Mouse (Mus musculus) embryonic stem cell, embryonic (primary cell): ENCODE data around the gene Mark2.

Source experiments
- CTCF ChIA-PET, 4 experiments: fragments of 300-600 bp in 2 of 4; fragments of 350-600 bp in 2 of 4; sonication (Branson Sonifier 250); formaldehyde crosslinking; loops; one replicate each; lab custom pipeline; 2022; ENCODE audit warnings: inconsistent platforms in 2 of 4; lab: Charles Lee
- POLR2A ChIA-PET, 4 experiments: fragments of 300-600 bp in 2 of 4; fragments of 350-600 bp in 2 of 4; sonication (Branson Sonifier 250); formaldehyde crosslinking; loops; one replicate each; lab custom pipeline; 2022; ENCODE audit warnings: antibody characterized with exemption in 4 of 4, inconsistent platforms in 1 of 4; lab: Charles Lee

Gene Mark2

DNA sequence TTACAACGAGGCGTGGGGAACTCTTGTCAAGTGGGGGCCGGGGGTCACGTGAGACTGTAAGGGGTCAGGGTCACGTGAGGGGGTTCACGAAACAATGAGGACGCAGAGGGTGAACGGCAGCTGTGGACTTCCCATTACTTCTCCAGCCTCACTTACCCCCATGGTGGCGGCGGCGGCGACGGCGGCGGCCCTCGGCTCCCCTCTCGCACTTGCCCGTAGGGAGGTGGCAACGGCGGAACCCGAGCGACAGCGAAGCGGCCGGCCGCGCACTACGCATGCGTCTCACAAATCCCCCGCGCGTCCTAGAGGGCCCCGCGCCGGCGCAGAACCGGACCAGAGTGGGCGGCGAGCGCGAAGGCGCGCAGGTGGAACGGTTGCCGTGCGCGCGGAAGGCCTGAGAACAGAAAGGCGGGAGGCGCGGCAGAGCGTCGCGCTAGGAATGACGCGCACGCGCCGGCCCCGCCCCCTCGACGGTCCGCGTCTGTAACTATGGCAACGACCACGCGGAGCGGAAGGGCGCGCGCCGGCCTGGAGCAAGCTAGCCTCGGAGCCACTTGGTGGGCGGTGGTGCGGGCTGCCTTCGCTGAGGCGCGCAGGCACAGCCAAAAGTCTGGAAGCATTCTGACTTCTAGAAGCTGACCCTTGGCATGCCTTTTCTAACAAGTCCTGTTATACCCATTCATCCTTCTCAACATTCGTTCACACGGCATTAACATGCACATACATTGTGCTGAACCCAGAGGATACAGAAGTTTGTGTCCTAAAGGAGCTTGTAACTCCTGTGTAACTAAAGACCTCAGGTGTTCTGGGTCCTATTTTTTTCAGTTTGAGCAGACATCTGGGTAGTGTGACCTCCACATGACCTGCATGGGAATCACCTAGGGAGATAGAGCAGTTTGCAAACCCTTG, 100.6 kb downstream of the Mark2 start, which contains the start of gene Naa40:
Naa40 (minus strand) TSS at position 402 of the 909 bp plus-strand sequence.
- POLR2A ChIA-PET, result interaction anchor here (0.5 to 15.7 kb wide), 63 partner anchors 9 to 1516 kb away, joined by 3 to 339 read pairs (median 4); partner anchors contain the start of genes Cox8a (in 3 of the 4), Mark2 (in 2 of the 4), Rcor2 (in 2 of the 4) and Slc3a2 (in 2 of the 4)
- CTCF ChIA-PET, result interaction anchor here (0.8 to 4.0 kb wide), 13 partner anchors 10 to 377 kb away, joined by 3 to 32 read pairs (median 4); partner anchors contain the start of gene 2700081O15Rik (in 1 of the 4)

DNA sequence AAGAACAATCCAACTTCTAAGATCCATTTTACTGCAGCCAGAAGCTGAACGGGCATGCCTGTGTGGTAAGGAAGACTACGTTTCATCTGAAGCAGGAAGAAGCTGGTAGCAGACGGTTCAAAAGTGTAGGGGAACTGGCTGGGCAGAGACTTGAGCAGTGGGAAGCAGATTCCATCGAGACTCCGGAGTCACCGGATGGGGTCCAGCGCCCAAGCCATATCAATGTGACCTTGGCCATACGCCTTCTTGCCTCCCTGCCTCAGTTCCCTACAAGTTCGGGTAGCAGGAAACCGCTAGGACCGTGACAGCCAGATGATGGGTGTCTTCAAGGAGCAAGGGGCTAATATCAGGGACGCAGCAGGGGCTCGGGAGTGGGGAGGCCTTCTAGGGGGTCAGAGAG, 101.4 kb downstream of the Mark2 start:
- POLR2A ChIA-PET, result interaction anchor here in 2 of 4 experiments (1.1 to 15.7 kb wide), 12 partner anchors 11 to 127 kb away, joined by 3 to 339 read pairs (median 11); partner anchors contain the start of genes Cox8a (in 2 of the 2), Rcor2 (in 2 of the 2) and Mark2 (in 1 of the 2)

DNA sequence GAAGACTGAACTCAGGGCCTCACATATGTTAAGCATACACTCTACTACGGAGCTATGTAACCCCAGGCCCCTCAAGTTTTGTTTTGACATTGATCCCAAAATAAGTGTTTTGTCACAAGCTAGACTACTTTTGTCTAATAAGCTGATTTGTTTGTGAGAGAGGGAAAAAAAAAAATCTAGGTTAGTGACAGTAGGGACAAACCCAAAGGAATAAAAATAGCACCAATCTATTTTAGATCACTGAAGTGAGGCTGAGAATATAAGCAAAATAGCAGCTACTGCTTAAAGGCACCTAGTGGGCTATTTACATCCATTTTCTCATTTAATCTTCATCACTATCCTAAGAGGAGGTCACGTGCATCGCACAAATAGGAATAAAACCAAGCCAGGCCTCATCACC, 102.1 kb downstream of the Mark2 start:
- POLR2A ChIA-PET, result interaction anchor here in 2 of 4 experiments (1.0 to 15.7 kb wide), 5 partner anchors 20 to 88 kb away, joined by 3 to 339 read pairs (median 171); partner anchors contain the start of genes Cox8a (in 2 of the 2) and Rcor2 (in 2 of the 2)

More for the DNA sequence above, 101.4 kb downstream of the Mark2 start:
- CTCF ChIA-PET, result interaction anchor here in 1 of 4 experiments (4.0 kb wide), 1 partner anchor 24 kb away, joined by 32 read pairs; no protein-coding TSS in a partner anchor

DNA sequence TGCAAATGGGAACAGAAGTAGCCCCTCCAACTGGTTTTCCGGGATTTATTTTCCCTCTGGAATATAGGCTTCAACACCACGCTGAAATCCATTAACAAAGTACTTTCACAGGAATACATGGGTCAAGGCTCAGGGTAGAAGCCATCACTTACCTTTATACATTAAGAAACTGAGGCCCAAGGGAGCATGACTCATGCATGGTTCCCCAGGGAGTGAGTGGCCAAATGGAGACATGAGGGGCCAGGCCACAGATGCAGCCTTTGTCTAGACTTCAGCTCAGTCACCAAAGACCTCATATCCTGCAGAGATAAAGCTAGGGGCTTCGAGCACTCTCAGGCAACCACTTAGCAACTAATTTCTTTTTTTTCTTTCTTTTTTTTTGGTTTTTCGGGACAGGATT, 104.9 kb downstream of the Mark2 start:
- ChIA-PET CTCF (interaction anchor here in 2 of 4 experiments (1.5 to 1.6 kb wide), 2 partner anchors 27 to 37 kb away, joined by 3 to 5 read pairs; no protein-coding TSS in a partner anchor), POLR2A (interaction anchor here in 3 of 4 experiments (0.7 to 15.7 kb wide), 13 partner anchors 9 to 179 kb away, joined by 3 to 339 read pairs (median 7); partner anchors contain the start of genes Rcor2 (in 2 of the 3) and Cox8a (in 1 of the 3))

More for the DNA sequence above, 102.1 kb downstream of the Mark2 start:
- CTCF ChIA-PET, result interaction anchor here in 1 of 4 experiments (0.7 kb wide), 1 partner anchor 105 kb away, joined by 3 read pairs; no protein-coding TSS in a partner anchor

DNA sequence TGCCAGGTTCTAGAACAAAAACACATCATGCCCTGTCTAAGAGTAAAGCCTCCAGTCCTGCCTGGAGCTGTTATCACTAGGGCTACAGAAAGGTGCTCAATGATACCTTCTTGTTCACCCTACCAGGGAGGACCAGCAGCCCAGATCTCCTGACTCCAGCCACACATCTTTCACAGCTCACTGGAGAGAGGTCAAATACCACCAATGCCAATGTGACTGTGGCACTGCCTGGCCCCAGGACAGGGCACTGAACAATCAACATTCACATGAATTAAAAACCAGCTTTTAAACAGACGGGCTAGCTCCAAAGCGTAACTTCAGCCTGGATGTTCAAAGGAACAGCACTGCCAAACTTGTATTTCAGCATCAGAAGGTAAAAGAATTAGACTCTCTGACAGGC, 105.6 kb downstream of the Mark2 start:
- ChIA-PET POLR2A (interaction anchor here in 3 of 4 experiments (0.6 to 15.7 kb wide), 21 partner anchors 9 to 262 kb away, joined by 3 to 339 read pairs (median 5); partner anchors contain the start of genes Cox8a (in 3 of the 3), Rcor2 (in 2 of the 3), Otub1 (in 1 of the 3) and Stip1 (in 1 of the 3)), CTCF (interaction anchor here (0.6 to 2.3 kb wide), 14 partner anchors 10 to 256 kb away, joined by 3 to 16 read pairs (median 6); partner anchors contain the start of genes Cox8a (in 1 of the 4) and Fkbp2 (in 1 of the 4))

DNA sequence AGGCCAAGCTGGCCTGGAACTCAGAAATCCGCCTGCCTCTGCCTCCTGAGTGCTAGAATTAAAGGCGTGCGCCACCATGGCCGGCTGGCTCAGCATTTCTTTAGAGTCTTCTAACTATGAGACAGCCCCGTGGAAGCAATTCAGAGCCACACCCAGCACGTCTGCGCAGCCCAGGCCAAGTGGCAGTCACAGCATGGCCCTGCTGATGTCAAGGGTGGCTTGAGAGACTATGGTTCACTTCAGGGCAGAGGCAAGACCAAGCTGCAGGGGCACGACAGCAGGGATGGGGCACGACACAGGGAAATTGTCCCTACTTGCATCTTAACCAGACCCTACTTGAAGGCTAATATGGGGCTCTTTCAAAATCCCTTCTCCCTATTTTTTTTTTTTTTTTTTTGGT, 106.2 kb downstream of the Mark2 start:
- ChIA-PET POLR2A (interaction anchor here (0.6 to 15.7 kb wide), 44 partner anchors 9 to 1626 kb away, joined by 3 to 339 read pairs (median 4); partner anchors contain the start of genes Cox8a (in 3 of the 4), 2700081O15Rik (in 2 of the 4), Rcor2 (in 2 of the 4) and Macrod1 (in 1 of the 4)), CTCF (interaction anchor here (0.6 to 2.3 kb wide), 74 partner anchors 8 to 1813 kb away, joined by 3 to 16 read pairs (median 4); partner anchors contain the start of genes 2700081O15Rik (in 2 of the 4), Cox8a (in 2 of the 4), Bad (in 1 of the 4) and Fkbp2 (in 1 of the 4))

DNA sequence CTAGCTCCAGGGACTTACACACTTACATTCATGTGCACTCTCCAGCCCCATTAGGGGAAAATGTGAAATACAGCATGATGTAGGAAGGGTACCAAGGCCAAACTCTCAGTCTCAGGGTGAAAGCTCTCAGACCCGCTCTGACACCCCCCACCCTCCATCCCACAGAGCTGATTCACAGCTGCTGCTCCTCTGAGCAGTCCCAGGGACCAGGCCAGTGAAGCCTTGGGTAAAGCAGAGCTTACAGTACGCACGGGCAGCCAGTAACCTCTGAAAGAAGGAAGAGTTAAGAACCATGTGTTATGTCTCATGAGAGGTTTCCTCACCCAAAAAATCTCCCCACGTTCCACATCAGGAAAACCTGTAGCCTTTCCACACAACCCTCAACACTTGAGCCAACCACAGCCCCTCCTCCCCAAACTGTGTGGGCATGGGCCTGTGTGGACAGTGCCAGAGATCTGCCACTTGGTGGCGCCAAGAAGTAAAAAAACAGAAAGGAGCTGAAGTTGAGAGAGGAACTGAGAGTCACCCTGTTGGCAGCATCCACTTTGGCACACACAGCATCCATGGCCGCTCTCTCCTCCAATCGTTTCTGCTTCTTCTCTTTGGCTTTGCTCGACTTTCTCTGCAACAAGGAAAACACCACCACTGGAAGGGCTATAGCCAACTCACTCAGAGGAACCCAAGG, 107.0 kb downstream of the Mark2 start:
- POLR2A ChIA-PET, result interaction anchor here (0.6 to 15.7 kb wide), 39 partner anchors 8 to 1627 kb away, joined by 3 to 339 read pairs (median 4); partner anchors contain the start of genes 2700081O15Rik (in 2 of the 4), Cox8a (in 2 of the 4), Rcor2 (in 2 of the 4) and Macrod1 (in 1 of the 4)

DNA sequence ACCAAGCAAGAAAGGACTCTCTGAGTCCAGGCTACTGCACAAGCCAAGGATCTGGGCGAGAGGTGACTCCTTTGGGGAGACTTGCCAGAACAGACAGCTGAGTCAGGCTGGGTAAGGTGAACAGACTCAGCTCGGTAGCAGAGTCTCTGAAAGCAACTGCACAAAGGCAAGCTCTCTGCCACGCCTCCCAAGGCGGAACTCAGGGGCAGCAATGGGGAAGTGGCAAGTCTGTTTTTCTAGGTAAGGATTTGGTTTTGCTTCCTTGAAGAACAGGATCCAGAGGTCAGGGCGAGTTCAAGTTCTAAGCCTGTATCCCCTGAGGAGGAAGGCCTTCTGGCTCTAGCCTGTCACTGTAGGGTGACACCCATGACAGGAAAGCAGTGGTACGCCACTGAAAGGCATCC, 115.1 kb downstream of the Mark2 start:
- POLR2A ChIA-PET, result interaction anchor here in 3 of 4 experiments (0.7 to 1.6 kb wide), 19 partner anchors 8 to 127 kb away, joined by 3 to 9 read pairs (median 3); partner anchors contain the start of genes Cox8a (in 3 of the 3), Rcor2 (in 2 of the 3), Naa40 (in 1 of the 3) and Otub1 (in 1 of the 3)
- CTCF ChIA-PET, result interaction anchor here in 3 of 4 experiments (0.5 to 1.4 kb wide), 7 partner anchors 9 to 391 kb away, joined by 3 to 7 read pairs (median 3); partner anchors contain the start of genes Cox8a (in 1 of the 3) and Rcor2 (in 1 of the 3)

More for the DNA sequence above, 107.0 kb downstream of the Mark2 start:
- CTCF ChIA-PET, result interaction anchor here (0.6 to 2.3 kb wide), 71 partner anchors 8 to 670 kb away, joined by 3 to 16 read pairs (median 4); partner anchors contain the start of genes 2700081O15Rik (in 2 of the 4), Cox8a (in 2 of the 4), Bad (in 1 of the 4) and Fkbp2 (in 1 of the 4)
